Mouse (Mus musculus): ENCODE data around the gene Xylt1. TPM values are rescaled to one million over a fixed set of nuclear protein-coding genes. Genes with fewer than 3 reads are reported as not detected.

The Xylt1 gene
- total RNA-seq, 2 experiments from 2014 or later = 53.3 to 55.2 TPM

- intact Hi-C loops (cut with DNase I) = no loop called here
- DNase-seq (ENCODE audit: extremely low spot score in 1 of 2, low spot score in 2 of 2) = no peak
These were observed 85.4 kb downstream of the Xylt1 start for GRCm38 (mm10) chr7:117466006-117466780.

- no peak for DNase-seq (ENCODE audit: extremely low spot score in 1 of 2, low spot score in 2 of 2)
- intact Hi-C loops (cut with DNase I) = no loop called here
These were observed 89.5 kb downstream of the Xylt1 start for GRCm38 (mm10) chr7:117470243-117470802.

GRCm38 (mm10) chr7:117472055-117472780, 91.4 kb downstream of the Xylt1 start:
- intact Hi-C loops (cut with DNase I) = no loop called here
- DNase-seq (ENCODE audit: extremely low spot score in 1 of 2, low spot score in 2 of 2) = peak in 1 of 2 experiments; percentile 60

GRCm38 (mm10) chr7:117472781-117473743, 92.3 kb downstream of the Xylt1 start:
- intact Hi-C loops (cut with DNase I) = no loop called here
- peak; percentile 45 to 55 for DNase-seq (ENCODE audit: extremely low spot score in 1 of 2, low spot score in 2 of 2)

- no peak for DNase-seq (ENCODE audit: extremely low spot score in 1 of 2, low spot score in 2 of 2)
- intact Hi-C loops (cut with DNase I) = no loop called here
These were observed 93.5 kb downstream of the Xylt1 start for GRCm38 (mm10) chr7:117474302-117474701.

GRCm38 (mm10) chr7:117475106-117475505, 94.3 kb downstream of the Xylt1 start:
- intact Hi-C loops (cut with DNase I) = no loop called here
- DNase-seq (ENCODE audit: extremely low spot score in 1 of 2, low spot score in 2 of 2) = no peak

- intact Hi-C loops (cut with DNase I) = no loop called here
- DNase-seq (ENCODE audit: extremely low spot score in 1 of 2, low spot score in 2 of 2) = no peak
These were observed 98.2 kb downstream of the Xylt1 start for GRCm38 (mm10) chr7:117478937-117479336.

GRCm38 (mm10) chr7:117480831-117481230, 100.1 kb downstream of the Xylt1 start:
- intact Hi-C loops (cut with DNase I) = no loop called here
- no peak for DNase-seq (ENCODE audit: extremely low spot score in 1 of 2, low spot score in 2 of 2)

GRCm38 (mm10) chr7:117481404-117481803, 100.6 kb downstream of the Xylt1 start:
- intact Hi-C loops (cut with DNase I) = no loop called here
- no peak for DNase-seq (ENCODE audit: extremely low spot score in 1 of 2, low spot score in 2 of 2)

GRCm38 (mm10) chr7:117482701-117483100, 101.9 kb downstream of the Xylt1 start:
- intact Hi-C loops (cut with DNase I) = no loop called here
- no peak for DNase-seq (ENCODE audit: extremely low spot score in 1 of 2, low spot score in 2 of 2)

GRCm38 (mm10) chr7:117484589-117484988, 103.8 kb downstream of the Xylt1 start:
- DNase-seq (ENCODE audit: extremely low spot score in 1 of 2, low spot score in 2 of 2) = no peak
- intact Hi-C loops (cut with DNase I) = no loop called here

GRCm38 (mm10) chr7:117484989-117485536, 104.3 kb downstream of the Xylt1 start:
- intact Hi-C loops (cut with DNase I) = no loop called here
- DNase-seq (ENCODE audit: extremely low spot score in 1 of 2, low spot score in 2 of 2) = no peak

GRCm38 (mm10) chr7:117486425-117487172, 105.8 kb downstream of the Xylt1 start:
- no peak for DNase-seq (ENCODE audit: extremely low spot score in 1 of 2, low spot score in 2 of 2)

GRCm38 (mm10) chr7:117487173-117487490, 106.4 kb downstream of the Xylt1 start:
- intact Hi-C loops (cut with DNase I) = no loop called here
- DNase-seq (ENCODE audit: extremely low spot score in 1 of 2, low spot score in 2 of 2) = no peak

More at GRCm38 (mm10) chr7:117486425-117487172, 105.8 kb downstream of the Xylt1 start:
- intact Hi-C loops (cut with DNase I) = no loop called here

GRCm38 (mm10) chr7:117489973-117490372, 109.2 kb downstream of the Xylt1 start:
- intact Hi-C loops (cut with DNase I) = loop anchor here (10.0 kb wide), 1 partner anchor 105 kb away; the partner anchor contains the start of gene Xylt1
- DNase-seq (ENCODE audit: extremely low spot score in 1 of 2, low spot score in 2 of 2) = no peak

- no peak for DNase-seq (ENCODE audit: extremely low spot score in 1 of 2, low spot score in 2 of 2)
- intact Hi-C loops (cut with DNase I) = loop anchor here (10.0 kb wide), 1 partner anchor 106 kb away; the partner anchor contains the start of gene Xylt1
These were observed 109.9 kb downstream of the Xylt1 start for GRCm38 (mm10) chr7:117490500-117491205.

GRCm38 (mm10) chr7:117491495-117491894, 110.7 kb downstream of the Xylt1 start:
- intact Hi-C loops (cut with DNase I) = loop anchor here (10.0 kb wide), 1 partner anchor 107 kb away; the partner anchor contains the start of gene Xylt1
- no peak for DNase-seq (ENCODE audit: extremely low spot score in 1 of 2, low spot score in 2 of 2)

All from left cerebral cortex, postnatal 10 days (tissue).